Mouse (Mus musculus) left cerebral cortex, postnatal 4 days (tissue): ENCODE results near the gene Gm21746. TPM values are rescaled to one million over a fixed set of nuclear protein-coding genes. Genes with fewer than 3 reads are reported as not detected.
"Not testable (repeated sequence)": the region's sequence is repeated elsewhere in the genome, so short reads cannot be mapped to it uniquely, and the experiment has no call there.

Experiments used
- DNase-seq: peaks from one replicate; pipeline ENCODE4 v3.0.0-alpha.2; 2022
- intact Hi-C: fragments of 180-260 bp; cut with DNase I; formaldehyde crosslinking; loops from one replicate; pipeline ENCODE4 v1.15.1; 2025
- total RNA-seq, 2 experiments: library from RNA; stranded (reverse); gene quantifications; 2 replicates each; pipeline ENCODE4 v1.2.3; 2021

Gene Gm21746
- total RNA-seq = not detected

DNA sequence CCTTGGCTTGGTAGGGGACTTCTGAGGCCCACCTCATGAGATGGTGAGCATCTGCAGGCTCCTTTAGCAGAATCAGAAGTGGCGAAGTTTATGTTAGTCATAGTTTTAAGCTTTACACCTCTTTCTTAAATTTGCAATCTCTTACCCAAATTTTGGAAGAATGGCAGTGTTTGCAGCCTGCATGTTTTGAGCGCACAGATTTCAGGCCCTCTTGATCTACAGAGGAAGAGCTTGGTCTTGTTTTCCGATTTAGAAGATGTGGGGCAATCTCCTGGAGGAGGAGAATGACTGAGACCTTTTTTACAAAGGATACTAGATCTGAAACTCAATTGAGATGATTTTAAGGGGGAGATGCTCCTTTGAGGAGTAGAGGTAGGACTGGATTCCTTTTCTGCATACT lies at the start of gene Gm21746:
TSS of gene Gm21746 (minus strand) at position 101 of the 400 bp plus-strand sequence.
- DNase-seq, intact Hi-C loops: not testable (repeated sequence)

DNA sequence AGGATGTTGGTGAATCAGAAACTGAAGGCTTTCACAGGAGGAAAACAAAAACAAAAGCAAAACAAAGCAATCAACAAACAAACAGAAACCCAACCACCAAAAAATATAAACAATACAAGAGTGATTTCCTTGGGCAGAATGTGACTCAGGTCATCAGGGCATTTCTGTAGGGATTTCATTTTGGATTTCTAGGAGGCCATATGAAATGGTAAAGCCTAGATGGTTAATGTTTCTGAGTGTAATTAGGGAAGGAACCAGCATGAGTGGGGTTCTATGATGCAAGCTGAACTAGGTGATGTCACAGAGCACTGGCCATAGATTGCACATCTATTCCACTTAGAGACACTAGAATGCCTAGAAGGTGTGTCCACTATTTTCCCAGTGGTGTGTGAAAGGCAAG lies 29.0 kb upstream of the Gm21746 start, which contains the start of gene Gm20873:
TSS of gene Gm20873 (plus strand) at position 301 of the 400 bp plus-strand sequence.
- intact Hi-C loops, DNase-seq: not testable (repeated sequence)

Other genes starting within 250 kb of the Gm21746 start
- gene Gm20873, start 29.1 kb upstream of the Gm21746 start, total RNA-seq = not detected